Mouse (Mus musculus): ENCODE measurements around the gene Tmtc2.

Gene Tmtc2

DNA sequence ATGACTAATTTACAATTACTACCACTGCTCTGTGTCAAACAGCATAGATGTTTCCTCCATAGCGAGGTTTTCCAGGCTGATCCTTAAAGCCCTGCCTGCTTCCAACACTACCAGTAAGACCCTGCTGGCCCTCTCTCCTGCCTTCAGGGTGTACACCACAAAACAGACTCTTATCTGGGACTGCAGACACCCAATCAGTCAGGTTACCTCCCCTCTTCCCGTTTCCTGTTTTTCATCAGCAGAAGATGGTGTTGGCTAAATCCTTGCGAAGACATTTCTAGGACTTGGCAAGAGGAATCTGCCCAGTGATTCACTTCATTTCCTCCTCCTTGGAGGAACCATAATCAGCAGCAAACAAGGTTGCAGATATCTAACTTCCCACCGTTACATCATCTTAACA is 73.8 kb downstream of the Tmtc2 start:
- DNase-seq (ENCODE audit: low spot score in 2 of 2), result no peak

DNA sequence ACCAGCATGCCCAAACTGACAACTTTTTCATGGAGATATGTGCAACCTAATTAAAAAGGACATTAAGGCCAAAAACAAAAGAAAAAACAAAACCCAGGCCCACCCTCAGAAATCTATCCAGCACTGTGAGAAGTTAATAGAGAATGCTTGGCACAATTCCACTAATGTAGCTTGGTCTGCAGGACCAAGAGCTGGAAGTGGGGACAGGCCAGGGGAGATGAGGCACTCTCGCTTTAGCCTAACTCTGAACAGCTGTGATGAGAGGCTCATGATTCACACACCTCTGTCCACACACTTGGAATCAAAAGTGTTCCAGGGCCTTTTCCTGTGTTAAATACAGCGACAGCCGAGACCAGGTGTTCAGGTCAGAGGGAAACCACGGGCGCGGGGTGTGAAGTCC is 79.0 kb downstream of the Tmtc2 start:
- DNase-seq (ENCODE audit: low spot score in 2 of 2), result no peak

DNA sequence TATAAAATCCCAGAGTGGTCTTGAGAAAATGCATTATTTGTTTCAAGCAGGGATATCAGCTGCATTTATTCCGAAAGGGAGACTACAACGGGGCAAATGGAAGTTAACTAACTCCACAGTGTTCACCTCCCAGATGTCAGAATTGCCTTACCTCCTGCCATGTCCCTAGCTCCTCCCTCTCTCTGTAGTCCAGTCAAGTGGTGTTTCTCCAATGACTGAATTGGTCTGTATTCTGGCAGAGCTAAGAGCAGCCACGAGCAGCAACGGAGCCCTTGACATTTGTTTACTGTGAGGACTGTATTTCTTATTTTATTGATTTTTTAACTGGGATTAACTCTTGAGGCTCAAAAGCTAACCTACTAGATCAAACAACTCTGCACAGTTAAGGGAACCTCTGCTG is 81.8 kb downstream of the Tmtc2 start:
- no peak for DNase-seq (ENCODE audit: low spot score in 2 of 2)

DNA sequence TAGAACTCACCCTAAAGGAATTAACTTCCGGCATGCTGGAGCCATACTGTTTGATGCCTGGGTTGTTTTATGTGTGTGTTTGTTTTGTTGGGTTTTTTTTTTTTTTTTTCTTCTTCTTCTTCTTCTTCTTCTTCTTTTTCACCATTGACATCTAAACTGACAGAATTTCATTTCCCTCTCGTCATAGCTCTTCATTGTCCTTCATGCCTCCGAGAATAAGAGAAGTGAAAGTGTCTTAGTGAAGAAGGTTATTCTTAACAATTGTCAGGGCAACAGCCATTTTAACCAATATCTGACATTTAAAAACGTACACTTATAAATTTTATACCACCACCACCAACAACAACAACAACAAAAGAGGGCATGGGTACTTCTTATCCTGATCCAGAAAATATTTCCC is 83.5 kb downstream of the Tmtc2 start:
- no peak for DNase-seq (ENCODE audit: low spot score in 2 of 2)

DNA sequence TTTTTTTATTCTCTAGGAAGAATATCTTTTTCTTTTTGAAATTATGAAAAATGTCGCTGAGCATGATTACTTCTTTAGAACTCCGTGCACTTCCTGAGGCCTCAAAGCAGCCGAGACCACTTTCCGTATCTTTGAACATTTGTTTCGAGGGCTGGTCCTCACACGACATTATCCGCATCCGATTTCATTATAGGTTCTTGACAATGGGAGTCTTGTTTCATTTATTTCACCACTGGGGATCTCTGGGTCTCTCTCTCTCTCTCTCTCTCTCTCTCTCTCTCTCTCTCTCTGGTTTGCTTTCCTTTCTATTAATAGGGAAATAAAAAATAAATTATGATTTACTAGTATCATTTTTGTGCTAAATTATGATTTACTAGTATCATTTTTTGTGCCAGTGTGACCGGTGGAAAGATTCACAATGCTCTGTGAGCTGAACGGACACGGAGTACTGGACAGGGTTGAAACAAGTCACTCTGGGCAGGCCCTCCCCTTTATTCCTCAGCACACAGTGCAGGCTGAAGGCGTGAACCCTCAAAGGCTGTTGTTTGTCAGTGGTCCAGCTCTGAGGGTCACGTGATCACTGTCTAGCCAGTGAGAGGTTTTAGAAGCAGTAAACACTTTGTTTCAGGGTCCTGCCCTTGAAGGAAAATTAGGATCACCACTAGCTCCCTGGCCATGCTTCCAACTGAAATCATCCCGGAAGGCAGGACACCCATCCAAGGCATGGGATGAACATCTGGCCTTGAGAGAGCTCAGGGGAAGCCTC is 84.1 kb downstream of the Tmtc2 start:
- DNase-seq (ENCODE audit: low spot score in 2 of 2), result peak in 1 of 2 experiments; percentile 28

DNA sequence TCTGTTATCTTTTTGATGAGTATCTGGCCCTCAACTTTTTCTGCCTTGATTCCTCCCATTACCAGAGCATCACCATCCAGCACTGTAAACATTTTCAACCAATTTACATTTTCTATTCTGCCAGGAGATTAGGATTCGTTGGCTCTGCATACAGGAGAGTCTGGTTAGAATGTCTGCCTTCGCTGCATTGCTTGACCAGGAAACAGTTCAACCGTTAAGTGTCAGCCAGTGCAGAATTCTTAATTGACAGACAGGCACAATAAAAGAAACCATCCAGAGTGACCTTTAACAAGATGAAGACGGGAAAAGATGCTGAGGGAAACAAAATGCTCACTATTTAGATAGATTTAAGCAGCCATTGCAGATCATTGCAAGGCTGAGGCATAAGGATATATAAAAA is 87.3 kb downstream of the Tmtc2 start:
- no peak for DNase-seq (ENCODE audit: low spot score in 2 of 2)

DNA sequence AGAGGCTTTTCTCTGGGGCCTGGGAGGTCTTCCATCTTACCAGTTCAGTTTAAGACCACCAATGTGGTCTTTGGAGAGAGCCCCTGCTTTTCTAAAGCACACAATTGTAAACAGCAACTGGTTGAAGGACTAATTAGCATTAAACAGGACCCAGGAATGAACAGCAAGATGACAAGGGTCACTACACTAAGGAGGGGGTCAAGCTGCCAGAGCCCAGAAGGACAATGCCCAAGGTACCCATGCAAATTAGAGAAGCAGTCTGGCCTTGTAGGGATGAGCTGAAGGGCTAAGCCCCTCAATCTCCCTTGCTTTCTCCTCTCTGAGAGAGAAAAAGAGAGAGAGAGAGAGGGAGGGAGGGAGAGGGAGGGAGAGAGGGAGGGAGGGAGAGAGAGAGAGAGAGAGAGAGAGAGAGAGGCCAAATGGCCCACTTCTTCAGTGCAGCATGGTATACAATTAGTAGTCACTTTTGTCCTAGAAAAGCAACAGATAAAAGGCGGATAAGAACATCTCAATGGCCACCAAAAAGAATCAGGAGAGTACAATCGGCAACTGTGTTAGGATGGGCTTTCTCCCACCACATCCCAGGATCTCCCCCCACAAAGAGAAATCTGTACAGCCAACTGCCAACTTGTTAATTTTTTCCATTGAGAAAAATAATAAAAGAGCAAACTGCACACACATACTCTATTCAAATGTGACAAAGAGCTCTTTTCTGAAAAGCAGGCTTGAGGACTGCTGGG is 89.7 kb downstream of the Tmtc2 start:
- DNase-seq (ENCODE audit: low spot score in 2 of 2), result no peak

DNA sequence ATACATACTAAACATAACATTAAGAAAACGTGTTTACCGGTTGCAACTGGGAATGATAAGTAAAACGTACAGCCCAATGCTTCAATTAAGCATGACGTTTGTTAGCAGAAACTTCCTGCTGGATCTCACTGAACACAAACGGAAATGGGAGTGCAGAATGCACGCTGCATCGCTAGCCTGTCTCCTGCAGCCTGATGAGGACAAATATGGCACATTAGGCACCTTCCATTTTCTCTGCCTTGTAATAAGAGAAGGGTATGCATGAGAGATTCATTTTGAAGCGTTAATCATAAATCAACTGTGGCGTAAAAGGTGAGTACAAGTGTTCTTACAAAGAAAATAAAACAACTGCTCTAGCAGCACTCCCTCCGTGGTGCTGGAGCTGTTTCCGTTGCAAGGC is 94.5 kb downstream of the Tmtc2 start:
- no peak for DNase-seq (ENCODE audit: low spot score in 2 of 2)

DNA sequence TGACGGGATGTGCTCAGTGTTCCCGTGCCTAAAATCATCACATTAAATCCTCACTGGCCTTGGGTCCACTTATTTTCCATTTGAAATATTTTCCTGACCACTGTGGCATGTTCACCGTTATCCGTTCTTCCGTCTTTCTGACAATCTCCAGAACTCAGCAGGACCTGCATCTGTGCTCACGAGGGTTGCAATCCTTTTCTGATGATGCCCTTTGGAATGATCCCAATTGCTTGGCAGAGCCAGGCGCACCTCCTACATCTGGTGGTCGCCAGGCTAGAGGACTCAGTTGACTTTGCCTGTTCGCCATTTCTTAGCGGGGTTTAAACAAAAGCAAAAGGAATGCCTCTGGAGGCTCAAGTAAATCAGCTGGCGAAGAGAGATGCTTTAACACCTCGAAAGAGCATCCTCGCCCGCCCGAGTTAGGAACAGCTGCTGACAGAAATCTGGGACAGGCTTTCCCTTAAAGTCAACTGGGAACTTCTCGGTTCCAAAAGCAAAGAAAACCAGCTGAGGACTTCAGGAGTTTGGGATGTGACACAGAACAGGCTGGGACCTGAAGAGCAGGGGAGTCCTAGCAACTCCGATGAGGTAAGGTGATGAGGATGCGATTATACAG is 96.5 kb downstream of the Tmtc2 start:
- DNase-seq (ENCODE audit: low spot score in 2 of 2), result no peak

DNA sequence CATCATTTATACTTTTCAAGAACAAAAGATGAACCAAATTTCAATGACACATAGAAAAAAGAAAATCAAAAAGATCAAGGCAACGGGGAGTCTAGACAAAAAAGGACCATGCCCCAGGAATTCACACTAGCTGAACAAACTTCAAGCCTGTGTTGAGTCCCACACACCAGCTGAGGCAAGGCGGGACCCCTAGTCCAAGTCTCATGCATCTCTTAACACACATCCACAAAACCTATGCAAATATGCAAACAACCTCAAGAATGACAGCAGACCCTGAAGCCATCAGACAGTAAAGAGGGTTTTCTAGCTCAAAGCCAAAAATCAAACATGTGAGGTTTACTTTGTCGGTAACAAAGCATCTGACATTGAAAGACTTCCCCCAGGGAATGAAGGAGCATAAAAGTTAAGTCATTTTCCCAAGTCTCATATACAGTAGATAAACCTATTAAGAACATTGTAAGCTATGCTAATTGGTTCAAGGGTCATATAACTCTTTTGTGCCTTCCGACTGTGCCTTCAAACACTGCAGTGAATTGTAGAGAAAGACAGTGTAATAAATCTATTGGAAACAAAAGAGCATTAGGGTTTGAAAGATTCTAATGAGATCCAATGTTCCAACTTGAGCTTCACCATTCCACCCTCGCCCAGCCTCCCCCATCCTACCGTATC is 100.0 kb downstream of the Tmtc2 start:
- no peak for DNase-seq (ENCODE audit: low spot score in 2 of 2)

DNA sequence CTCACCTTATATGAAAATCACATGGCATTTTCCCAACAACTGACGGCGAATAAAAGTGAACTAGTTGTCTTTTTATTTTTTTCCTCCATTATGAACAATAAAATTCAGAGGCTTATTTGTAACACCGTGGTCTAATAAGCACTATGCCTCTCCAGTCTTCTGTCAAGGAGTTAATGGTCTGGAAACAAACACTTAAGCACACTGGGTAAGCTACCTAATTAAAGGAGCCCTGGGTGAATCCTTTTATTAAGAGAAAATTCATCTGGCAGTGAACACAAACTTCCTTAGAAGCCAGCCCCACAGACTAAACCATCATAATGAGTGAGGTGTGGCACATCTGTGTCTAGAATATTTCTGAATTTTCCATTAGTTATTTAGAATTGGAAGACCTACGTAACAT is 109.9 kb downstream of the Tmtc2 start:
- DNase-seq (ENCODE audit: low spot score in 2 of 2), result no peak

DNA sequence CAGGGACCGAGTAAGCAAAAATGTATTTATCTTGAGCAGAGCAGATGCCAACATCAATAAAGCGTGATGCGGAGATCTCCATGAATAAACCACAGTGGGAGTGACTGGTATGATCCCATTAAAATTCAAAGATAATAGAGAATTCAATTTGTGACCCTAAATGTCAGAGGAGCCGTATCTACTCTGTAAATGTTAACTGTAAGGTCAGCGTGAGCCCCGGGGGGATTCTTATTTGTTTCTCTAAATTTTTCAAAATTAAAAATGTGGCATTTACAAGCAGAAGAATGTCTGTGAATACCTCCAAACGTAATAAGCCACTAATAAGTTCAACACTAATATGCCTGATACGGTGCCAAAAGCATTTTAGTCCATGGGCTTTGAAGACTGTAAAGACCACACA is 120.8 kb downstream of the Tmtc2 start:
- DNase-seq (ENCODE audit: low spot score in 2 of 2), result no peak

DNA sequence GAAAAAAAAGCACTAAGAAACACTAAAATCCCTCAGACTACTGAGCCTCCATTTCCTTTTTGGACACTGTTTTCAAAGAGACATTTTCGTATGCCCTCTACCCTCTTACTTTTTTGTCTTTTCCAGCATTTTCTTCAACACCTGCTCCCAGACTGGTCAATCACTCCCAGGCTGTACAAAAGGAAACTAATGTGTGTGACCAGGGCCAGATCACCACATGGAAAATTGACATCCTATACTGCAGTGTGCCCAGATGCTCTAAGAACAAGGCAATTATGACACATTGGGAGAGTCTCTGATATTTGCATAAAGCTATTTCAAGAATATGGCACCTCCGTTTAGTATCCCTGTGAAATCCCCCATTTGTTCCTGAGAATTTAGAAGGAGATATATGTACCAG is 127.1 kb downstream of the Tmtc2 start:
- no peak for DNase-seq (ENCODE audit: low spot score in 2 of 2)

DNA sequence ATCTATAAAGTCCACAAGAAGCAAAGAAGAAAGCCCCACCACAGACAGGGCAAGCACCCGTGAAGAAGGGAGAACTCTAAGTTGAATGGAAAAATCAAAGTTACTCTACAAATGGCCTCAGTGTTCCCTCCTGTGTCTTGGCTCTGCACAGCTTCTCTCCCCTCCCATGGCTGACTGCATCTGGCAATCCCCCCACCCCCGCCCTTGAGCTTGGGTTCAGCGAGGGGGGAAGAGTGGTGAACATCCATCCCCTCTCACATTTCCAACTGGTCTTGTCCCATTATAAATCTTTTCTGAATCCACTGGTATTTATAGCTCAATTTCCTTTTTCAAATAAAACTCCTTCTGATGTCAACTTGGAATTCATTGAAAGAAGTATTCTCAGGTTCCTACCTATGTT is 129.9 kb downstream of the Tmtc2 start:
- DNase-seq (ENCODE audit: low spot score in 2 of 2), result no peak

DNA sequence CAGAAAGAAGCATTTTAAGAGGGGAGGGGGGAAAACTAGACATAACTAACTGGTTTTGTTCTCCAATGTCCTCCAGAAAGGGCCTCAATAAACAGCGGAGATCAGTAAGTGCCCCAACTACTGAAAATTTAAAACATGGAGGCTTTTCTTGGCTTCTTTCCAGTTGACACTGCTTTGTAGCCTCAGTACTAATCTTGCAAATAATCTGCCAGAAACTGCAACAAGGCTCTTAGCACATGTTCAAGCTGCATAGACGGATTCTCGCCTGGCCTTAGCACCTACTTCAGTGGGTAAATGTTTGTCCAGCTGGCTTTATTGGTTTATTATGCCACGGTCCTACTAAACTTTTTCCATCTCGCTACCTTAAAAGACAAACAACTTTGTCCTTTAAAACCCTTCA is 139.4 kb downstream of the Tmtc2 start:
- DNase-seq (ENCODE audit: low spot score in 2 of 2), result no peak

DNA sequence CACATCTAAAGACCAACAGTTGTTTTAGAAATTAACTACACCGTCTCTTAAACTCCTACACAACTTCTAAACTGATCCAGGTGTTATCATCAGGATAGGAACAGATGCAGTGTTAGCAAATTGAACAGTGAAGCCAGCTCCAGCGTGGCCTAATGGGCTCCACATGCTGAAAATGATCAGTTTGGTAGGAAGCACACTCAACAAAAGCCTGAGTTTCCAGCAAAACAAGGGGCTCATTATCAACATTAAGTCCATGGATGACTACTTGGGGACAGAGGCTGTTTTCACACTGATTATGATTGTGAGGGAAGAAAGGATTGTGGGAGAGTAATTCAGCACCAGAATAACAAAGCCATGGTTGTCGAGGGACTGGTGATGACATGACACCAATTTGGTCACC is 143.4 kb downstream of the Tmtc2 start:
- DNase-seq (ENCODE audit: low spot score in 2 of 2), result no peak

DNA sequence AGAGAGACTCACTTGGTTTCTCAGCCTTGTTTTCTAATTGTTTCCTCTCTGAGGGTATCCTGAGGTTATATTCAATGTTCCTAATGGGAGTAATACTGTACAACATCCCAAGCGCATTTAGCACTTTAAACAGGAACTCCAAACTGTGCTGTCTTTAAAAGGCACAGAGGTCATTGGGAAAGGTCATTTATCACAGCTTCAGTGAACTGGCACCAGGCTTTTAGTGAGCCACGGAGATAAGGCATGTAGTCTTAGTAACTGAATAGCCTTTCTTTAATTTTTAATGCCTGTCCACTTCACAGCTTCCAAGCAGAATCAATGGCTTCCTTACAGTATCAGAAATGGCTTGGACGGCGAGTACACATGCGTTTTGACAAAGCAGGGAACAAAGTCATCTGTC is 144.0 kb downstream of the Tmtc2 start:
- DNase-seq (ENCODE audit: low spot score in 2 of 2), result no peak

DNA sequence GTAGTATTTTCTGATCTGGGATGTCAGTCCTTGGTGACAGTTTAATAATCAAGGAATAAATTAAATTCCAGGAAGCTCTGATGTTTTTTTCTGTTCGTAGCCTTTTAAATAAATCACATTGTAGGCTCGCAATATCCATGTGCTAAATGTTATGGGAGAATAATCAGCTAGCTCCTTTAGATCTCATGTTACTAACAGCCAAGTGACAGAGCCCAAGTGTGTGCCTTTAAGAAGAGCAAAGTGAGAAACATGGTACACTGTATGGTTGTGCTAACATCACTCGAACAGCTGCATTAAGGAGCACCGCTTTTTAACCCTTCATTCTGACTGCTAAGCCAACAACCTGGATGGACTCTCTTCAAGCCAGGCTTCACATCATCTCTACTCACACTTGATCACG is 146.2 kb downstream of the Tmtc2 start:
- no peak for DNase-seq (ENCODE audit: low spot score in 2 of 2)

DNA sequence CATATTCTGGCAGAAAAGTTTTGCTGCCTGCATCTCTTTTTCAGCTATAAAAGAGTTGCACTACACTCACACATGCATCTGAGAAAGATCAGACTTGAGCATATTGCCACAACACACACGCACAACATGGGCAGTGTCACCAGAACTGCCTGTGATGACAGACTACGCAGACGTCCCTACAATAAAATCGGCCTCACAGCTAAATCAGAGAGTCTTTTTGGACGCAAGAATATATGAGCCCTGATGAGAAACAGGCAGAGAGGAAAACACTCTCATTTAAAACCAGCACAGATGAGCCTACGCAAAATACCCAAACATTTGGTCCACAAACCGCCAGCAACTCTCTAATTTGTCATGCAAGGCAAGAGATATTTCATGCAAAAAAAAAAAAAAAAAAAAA is 146.6 kb downstream of the Tmtc2 start:
- DNase-seq (ENCODE audit: low spot score in 2 of 2), result no peak

DNA sequence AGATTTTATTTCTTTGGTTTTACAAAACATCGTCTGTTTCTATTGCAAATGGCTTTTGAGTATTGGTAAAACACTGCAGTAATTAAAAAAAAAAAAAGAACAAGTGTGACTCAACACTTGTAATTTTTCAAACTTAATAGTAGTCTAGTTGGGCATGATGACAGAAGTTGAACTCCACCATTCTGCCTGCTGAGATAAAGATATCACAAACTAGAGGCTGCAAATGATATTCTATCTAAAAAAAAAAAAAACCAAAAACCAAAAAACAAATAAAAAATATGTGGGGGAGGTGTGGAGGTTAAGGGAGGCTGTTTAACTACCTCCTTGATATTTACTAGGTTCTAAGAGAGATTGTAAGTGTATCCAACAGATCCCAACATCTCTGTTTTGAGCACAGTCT is 149.2 kb downstream of the Tmtc2 start:
- no peak for DNase-seq (ENCODE audit: low spot score in 2 of 2)

DNA sequence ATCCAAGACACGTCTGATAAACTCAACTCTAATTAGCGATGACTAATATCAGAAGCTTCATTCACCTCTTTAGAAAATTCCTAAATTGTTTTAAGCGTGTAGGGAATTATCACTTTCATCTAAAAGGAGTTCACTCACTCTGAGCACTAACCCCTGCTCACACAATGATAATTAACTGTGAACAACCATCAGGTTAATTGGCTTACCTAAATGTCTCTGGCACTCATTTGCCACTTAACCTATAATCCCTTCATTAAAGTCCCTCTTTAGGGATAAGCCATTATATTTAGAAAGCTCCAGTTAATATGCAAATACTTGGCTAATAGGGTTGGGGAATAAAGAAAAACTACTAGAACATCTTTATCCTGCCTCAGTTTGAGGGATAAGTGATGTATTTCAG is 151.1 kb downstream of the Tmtc2 start:
- DNase-seq (ENCODE audit: low spot score in 2 of 2), result no peak

DNA sequence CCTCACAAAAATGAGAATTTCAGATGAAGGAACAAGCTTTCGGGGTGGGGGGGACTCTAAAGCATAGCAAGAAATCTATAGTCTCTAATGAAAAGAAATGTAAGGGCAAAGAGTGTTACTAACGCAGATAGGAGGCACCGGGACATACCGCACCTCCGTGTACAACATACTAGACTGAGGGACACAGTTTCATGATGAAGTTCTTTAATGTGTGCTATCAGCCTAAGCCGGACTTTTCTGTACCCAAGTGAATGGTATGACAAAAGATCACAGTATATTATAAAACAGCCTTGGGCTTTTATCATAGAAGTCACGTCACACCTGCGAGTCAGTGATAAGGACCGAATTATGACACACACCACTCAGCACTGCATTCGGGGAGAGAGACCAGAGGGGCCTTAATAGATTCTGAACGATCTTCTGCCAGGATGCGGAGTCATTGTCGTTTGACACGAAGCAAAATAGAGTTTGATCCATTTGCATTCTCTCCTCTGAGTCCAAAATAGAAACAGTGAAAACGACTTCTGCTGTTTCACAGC is 156.3 kb downstream of the Tmtc2 start:
- DNase-seq (ENCODE audit: low spot score in 2 of 2), result no peak
